Mouse (Mus musculus): ENCODE data around the gene Spopl. TPM values are rescaled to one million over a fixed set of nuclear protein-coding genes. Genes with fewer than 3 reads are reported as not detected.
A peak's percentile ranks its signal among the peaks of the same experiment; 100 is the strongest.

The Spopl gene
- polyA plus RNA-seq, 1 experiment from 2014 or later = 7.0 TPM

DNA sequence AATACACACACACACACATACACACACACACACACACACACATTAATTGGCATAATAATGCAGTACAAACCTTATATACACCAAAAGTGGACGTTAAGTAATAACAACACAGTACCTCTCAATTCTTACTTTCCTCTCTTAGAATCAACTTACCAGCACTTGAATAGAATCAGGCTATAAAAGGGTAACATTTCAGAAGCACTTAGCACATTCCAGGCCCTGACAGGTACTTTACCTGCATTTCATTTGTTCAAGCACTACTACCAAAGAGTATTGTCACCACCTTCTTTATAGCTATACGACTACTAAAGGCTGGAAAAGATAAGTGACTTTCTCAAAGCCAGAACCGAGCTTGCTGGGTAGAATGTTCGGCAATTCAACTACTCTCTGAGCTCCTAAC lies 1.3 kb downstream of the Spopl start:
- Histone ChIP-seq H3K27ac (ENCODE audit: low read depth, low read length) (no peak overlapping the region), H3K9me3 (ENCODE audit: control insufficient read depth) (no peaks in the 10 kb centered on the region), H3K4me1 (replicated peaks; ENCODE audit: control insufficient read depth, insufficient read depth, low read length) (peaks cover 5% of the 10 kb centered on the region; the same call in 1 of the 2 replicates), H3K27me3 (replicated peaks; ENCODE audit: control insufficient read depth, insufficient read depth, low read length) (no peaks in the 10 kb centered on the region), H3K4me2 (replicated peaks; ENCODE audit: low read depth) (peak overlapping the region; percentile 77), H3K4me3 (ENCODE audit: low read depth, low read length) (no peak overlapping the region; the same call in 1 of the 2 replicates), H3K9ac (ENCODE audit: low read depth, low read length) (no peak overlapping the region), H3K36me3 (ENCODE audit: control insufficient read depth, insufficient read depth) (no peaks in the 10 kb centered on the region)
- no peak for ATAC-seq
- TF ChIP-seq CTCF (IDR thresholded peaks at IDR 0.05; ENCODE audit: low read depth) = no peak
- 57% methylated on average over 4 of the region's 4 CpGs for WGBS

DNA sequence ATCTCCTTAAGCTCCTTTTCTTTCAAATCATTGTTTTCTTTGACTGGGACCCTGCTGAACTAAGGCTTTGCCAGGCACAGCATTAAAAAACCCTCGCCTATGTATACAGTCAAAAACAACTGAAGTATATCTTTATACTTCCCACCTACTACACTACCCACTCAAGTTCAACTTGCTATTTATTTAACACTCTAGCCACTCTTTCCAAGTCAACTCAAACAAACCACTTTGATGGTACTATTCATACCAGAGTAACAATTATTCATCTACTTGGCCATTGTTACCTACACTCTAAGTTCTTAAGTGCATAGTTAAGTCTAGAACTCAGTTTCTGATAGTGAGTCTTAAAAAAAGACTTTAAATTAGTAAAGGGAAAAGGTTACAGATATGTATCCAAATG lies 3.1 kb downstream of the Spopl start:
- Histone ChIP-seq H3K4me3 (ENCODE audit: low read depth, low read length) (no peak overlapping the region), H3K36me3 (ENCODE audit: control insufficient read depth, insufficient read depth) (no peaks in the 10 kb centered on the region), H3K9ac (ENCODE audit: low read depth, low read length) (no peak overlapping the region), H3K9me3 (ENCODE audit: control insufficient read depth) (no peaks in the 10 kb centered on the region), H3K27me3 (replicated peaks; ENCODE audit: control insufficient read depth, insufficient read depth, low read length) (no peaks in the 10 kb centered on the region), H3K27ac (ENCODE audit: low read depth, low read length) (no peak overlapping the region), H3K4me1 (replicated peaks; ENCODE audit: control insufficient read depth, insufficient read depth, low read length) (peaks cover 5% of the 10 kb centered on the region; the same call in 1 of the 2 replicates), H3K4me2 (replicated peaks; ENCODE audit: low read depth) (no peak overlapping the region)
- TF ChIP-seq CTCF (IDR thresholded peaks at IDR 0.05; ENCODE audit: low read depth) = no peak
- no peak for ATAC-seq
- WGBS = 94% methylated on average over 1 of the region's 1 CpGs

DNA sequence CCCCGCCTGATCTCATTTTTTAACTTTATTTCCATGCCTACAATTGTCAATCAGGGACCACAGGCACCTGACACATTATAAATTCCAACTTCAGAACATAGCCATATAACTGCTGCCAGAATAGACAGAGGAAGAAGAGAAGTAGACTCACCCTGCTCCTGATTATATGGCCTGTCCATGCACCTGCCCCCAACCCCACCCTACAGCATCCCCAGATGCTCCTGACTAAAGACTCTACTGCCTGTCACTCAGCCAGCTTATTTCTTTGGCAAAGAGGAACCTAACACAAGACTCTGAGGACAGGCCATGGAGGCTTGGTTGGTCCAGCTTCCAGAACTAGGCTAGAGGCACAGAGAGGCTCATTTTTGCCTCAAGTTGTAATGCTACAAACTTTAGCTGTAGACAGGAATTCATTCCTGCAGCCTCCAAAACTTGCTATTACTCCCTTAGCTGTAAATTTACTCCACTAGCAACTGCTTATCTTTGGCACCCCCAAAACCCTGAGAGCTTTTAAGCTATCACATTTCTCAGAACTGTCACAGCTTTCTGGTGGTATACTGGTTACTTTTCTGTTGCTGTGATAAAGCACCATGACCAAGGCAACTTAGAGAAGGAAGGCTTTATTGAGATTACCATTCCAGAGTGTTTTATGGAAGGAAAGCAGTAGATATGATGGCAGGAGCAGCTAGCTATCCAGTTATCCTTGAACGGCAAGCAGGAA lies 6.7 kb downstream of the Spopl start:
- H3K27me3 ChIP-seq (replicated peaks; ENCODE audit: control insufficient read depth, insufficient read depth, low read length) = no peaks in the 10 kb centered on the region
- no peak overlapping the region for H3K4me2 ChIP-seq (replicated peaks; ENCODE audit: low read depth)
- no peak overlapping the region for H3K27ac ChIP-seq (ENCODE audit: low read depth, low read length)
- H3K4me1 ChIP-seq (replicated peaks; ENCODE audit: control insufficient read depth, insufficient read depth, low read length) = no peaks in the 10 kb centered on the region
- ATAC-seq = no peak
- no peak for TF ChIP-seq CTCF (IDR thresholded peaks at IDR 0.05; ENCODE audit: low read depth)
- no peaks in the 10 kb centered on the region for H3K36me3 ChIP-seq (ENCODE audit: control insufficient read depth, insufficient read depth)
- H3K4me3 ChIP-seq (ENCODE audit: low read depth, low read length) = no peak overlapping the region
- 71% methylated on average over 2 of the region's 2 CpGs for WGBS
- H3K9ac ChIP-seq (ENCODE audit: low read depth, low read length) = no peak overlapping the region
- no peaks in the 10 kb centered on the region for H3K9me3 ChIP-seq (ENCODE audit: control insufficient read depth)

DNA sequence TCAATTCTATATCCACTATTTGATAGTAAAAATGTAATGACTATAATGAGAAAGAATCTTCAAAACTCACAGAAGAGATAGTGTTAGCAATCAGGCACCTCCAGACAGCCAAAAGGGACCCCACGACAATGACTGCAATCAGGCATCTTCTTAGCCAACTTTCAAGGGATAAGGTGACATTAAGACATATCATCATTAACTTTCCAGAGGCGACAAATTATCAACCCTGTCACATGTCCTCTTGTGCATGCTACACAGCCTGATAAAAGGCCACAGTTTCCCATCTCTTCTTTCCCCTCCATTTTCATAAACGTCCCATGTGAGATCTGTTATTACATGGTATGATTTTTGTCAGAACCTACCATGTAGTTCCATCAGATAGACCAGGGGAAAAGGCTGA lies 9.0 kb downstream of the Spopl start:
- Histone ChIP-seq H3K27ac (ENCODE audit: low read depth, low read length) (no peak overlapping the region), H3K4me2 (replicated peaks; ENCODE audit: low read depth) (no peak overlapping the region), H3K9me3 (ENCODE audit: control insufficient read depth) (no peaks in the 10 kb centered on the region), H3K9ac (ENCODE audit: low read depth, low read length) (no peak overlapping the region), H3K4me3 (ENCODE audit: low read depth, low read length) (no peak overlapping the region), H3K36me3 (ENCODE audit: control insufficient read depth, insufficient read depth) (no peaks in the 10 kb centered on the region), H3K4me1 (replicated peaks; ENCODE audit: control insufficient read depth, insufficient read depth, low read length) (no peaks in the 10 kb centered on the region), H3K27me3 (replicated peaks; ENCODE audit: control insufficient read depth, insufficient read depth, low read length) (no peaks in the 10 kb centered on the region)
- WGBS = 78% methylated on average over 3 of the region's 3 CpGs
- no peak for ATAC-seq
- no peak for TF ChIP-seq CTCF (IDR thresholded peaks at IDR 0.05; ENCODE audit: low read depth)

DNA sequence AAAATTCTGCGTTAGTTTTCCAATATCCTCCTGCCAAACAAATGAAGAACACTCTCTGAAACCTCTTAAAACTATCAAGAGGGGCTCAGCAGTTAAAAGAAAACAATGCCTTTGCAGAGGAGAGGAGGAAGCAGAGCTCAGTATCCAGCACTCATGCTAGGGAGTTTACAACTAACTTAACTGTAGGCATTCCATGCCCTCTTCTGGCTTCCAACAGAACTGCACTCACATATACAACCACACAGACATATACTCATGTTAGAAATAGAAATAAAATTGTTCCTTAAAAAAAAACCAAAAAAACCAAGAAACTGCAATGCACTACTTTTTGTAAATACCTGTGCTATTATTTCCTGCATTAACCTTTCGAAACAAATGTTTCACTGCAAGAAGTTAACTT lies 12.7 kb downstream of the Spopl start:
- Histone ChIP-seq H3K4me2 (replicated peaks; ENCODE audit: low read depth) (no peak overlapping the region), H3K27ac (ENCODE audit: low read depth, low read length) (no peak overlapping the region), H3K27me3 (replicated peaks; ENCODE audit: control insufficient read depth, insufficient read depth, low read length) (no peaks in the 10 kb centered on the region), H3K9ac (ENCODE audit: low read depth, low read length) (no peak overlapping the region), H3K4me1 (replicated peaks; ENCODE audit: control insufficient read depth, insufficient read depth, low read length) (no peaks in the 10 kb centered on the region), H3K9me3 (ENCODE audit: control insufficient read depth) (no peaks in the 10 kb centered on the region), H3K4me3 (ENCODE audit: low read depth, low read length) (no peak overlapping the region), H3K36me3 (ENCODE audit: control insufficient read depth, insufficient read depth) (no peaks in the 10 kb centered on the region)
- whole genome bisulfite sequencing = 91% methylated on average over 2 of the region's 2 CpGs
- no peak for ATAC-seq
- peak; percentile 52 for TF ChIP-seq CTCF (IDR thresholded peaks at IDR 0.05; ENCODE audit: low read depth)

DNA sequence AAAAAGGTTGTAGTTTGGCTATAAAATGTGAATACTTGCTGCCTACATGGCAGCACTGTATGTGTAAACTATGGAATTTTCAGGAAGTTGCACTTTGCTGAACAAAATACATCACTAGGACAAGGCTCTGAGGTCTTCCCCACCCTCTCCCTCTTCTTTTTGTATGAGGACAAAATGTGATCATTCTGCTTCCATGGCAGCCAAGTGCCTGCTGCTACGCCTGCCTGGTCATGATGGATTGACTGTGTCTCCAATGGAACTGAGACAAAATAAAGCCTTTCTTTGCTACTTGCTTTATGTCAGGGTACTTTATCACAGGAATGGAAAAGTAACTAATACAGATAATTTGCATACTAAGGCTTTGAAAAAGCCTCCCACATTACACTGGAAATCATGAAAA lies 20.7 kb downstream of the Spopl start:
- TF ChIP-seq CTCF (IDR thresholded peaks at IDR 0.05; ENCODE audit: low read depth) = no peak
- H3K4me2 ChIP-seq (replicated peaks; ENCODE audit: low read depth) = no peak overlapping the region
- no peaks in the 10 kb centered on the region for H3K36me3 ChIP-seq (ENCODE audit: control insufficient read depth, insufficient read depth)
- H3K4me3 ChIP-seq (ENCODE audit: low read depth, low read length) = no peak overlapping the region
- no peaks in the 10 kb centered on the region for H3K27me3 ChIP-seq (replicated peaks; ENCODE audit: control insufficient read depth, insufficient read depth, low read length)
- H3K27ac ChIP-seq (ENCODE audit: low read depth, low read length) = no peak overlapping the region
- no peak for ATAC-seq
- 81% methylated on average over 1 of the region's 1 CpGs for WGBS
- no peaks in the 10 kb centered on the region for H3K9me3 ChIP-seq (ENCODE audit: control insufficient read depth)
- H3K4me1 ChIP-seq (replicated peaks; ENCODE audit: control insufficient read depth, insufficient read depth, low read length) = no peaks in the 10 kb centered on the region
- no peak overlapping the region for H3K9ac ChIP-seq (ENCODE audit: low read depth, low read length)
